Mouse (Mus musculus) fibroblast of lung, adult 2 months (primary cell): ENCODE data around the gene Aoah.

ENCODE experiments used
- DNase-seq: peaks from one replicate; pipeline ENCODE4 v3.0.0-alpha.2; 2011; ENCODE audit warnings: low read depth

Aoah gene

DNA sequence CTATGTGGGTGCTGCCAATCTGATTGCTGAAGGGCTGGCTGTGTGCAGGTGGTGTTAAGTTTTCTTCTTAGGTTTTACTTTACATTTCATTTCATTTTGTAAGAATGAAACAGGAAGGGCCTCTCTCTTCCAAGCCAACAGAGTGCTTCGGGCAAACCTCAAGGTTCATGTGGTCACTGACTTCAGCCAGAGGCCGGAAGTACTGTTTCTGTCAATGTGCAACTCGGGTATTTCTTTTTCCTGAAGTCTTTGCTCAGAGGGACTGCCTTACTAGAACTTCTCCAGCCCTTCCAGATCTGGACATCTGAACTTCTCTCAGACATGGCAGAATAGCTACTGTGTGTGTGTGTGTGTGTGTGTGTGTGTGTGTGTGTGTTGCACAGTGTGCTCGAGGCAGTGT, at the start of gene Aoah:
Gene Aoah (plus strand): TSS at position 213 of the 400 bp plus-strand sequence.
- no peak for DNase-seq

DNA sequence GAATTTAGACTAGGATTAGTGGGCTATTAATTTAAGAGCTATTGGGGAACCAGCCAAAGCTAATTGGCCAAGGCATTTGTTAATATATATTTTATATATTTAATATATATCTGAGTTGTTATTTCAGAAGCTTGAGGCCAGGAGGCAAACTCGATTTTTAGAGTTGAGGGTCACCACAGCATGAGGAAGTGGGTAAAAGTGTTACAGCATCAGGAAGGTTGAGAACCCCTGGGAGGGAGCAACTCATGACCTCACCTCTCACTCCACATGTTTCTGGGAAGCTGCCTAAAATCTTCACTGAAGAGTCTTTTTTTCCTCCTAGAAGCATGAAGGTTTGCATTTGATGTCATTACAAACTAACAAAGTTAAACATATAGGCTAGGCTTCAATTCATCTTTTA, 39.1 kb upstream of the Aoah start:
- no peak for DNase-seq

DNA sequence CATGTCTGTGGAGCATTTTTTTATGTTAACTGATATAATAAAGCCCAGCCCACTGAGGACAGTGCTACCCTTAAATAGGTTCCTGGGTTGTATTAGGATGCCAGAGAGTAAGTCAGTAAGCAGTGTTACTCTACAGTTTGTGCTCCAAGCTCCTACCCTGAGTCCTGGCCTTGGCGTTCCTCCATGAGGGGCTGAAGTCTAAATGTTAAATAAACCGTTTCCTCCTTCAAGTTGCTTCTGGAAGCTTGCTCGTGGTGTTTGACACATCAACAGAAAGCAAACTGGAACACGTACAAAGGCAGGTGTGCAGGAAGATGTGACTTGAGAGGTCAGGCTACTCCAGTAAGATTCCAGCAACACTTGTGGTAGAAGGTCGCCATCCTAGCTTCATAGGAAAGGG, 10.3 kb upstream of the Aoah start:
- DNase-seq = no peak

DNA sequence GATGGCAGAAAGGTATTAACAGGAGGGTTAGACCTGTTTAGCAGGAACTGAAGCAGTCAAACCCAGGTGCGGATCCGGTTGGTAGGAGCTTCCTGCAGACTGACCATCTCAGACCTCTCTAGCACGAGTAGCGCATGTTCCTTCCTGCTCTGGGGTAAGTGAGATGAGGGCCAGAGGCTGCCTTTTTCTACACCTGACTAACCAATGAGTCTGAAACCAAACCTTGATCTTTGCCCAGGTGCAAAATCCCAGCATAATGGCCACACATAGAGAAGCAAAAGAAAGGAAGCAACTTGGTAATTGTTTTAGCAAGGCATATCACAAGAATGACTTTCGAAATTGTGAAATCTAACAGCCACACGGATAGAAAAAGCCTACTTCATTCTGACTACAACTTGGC, 9.9 kb upstream of the Aoah start:
- DNase-seq = no peak

DNA sequence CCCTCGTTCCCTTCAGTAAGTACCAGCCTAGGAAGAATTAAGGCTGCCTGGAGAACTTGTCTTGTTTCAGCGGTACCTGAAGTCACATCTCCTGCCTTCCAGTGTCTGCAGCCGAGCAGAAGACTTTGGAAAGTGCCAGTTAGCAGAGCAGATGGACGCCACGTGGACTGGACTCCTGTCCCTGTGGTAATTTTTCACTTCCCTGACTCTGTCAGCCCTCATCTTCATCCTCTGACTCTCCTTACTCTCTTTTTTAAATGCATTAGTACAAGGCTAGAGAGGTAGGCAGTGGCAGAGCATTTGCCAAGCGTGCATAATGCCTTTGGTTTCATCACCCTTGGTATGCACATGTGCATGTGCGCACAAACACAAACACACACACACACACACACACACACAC, 8.0 kb upstream of the Aoah start:
- DNase-seq = no peak

DNA sequence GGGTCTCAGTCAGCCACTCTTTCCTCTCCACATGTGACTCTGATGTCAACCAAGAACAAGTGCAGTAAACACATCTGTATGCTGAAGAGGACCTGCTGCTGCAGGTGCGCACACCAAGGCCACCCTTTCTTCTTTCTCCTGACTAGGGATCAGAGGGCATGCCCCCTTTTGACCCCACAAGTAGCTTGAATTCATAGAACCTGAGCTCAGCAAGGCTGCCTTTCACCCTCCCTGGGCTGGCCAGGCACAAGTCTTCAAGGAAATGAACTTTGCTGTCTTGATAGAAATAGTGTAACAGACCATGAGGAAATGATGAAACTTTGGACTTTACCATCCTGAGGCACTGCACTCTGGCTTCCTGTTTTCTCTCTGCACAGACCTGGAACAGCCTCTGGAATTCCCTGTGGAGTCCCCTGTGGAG, 7.1 kb upstream of the Aoah start:
- DNase-seq = no peak

DNA sequence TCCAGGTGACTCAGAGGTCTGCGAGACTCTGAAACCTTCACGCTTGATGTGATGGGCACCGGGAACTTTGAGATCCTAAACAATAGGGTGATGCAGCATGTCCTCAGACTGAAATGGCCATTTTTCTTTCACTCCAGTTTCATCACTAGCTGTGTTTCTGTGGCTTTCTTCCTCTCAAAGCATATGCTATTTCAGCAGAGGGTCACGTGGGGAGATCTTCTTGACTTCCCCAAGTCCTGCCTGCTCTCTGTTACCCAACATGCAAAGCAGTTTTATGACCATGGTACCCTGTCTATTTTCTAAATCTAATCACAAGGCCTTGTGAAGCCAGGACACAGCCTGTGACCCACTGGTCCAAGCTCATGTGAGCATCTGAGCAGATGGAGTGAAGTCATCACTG, 6.0 kb upstream of the Aoah start:
- no peak for DNase-seq

DNA sequence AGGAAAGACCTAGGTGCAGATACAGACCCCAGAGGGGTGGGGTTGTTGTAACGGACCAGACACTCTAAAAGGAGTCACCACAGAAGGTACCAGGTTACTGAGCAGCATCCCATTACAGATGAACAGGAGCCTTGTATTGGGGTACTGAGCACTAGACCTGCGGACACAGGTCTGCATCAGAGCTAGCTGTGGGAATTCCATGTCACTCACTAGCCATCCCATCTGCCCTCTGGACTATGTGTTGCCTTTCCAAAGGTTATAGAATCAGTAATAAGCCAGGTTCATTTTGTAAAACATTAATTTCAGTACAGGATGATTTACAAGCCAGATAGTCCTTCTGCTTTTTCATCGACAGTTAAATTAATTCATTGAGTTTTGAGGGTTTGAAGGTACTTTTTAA, 2.7 kb downstream of the Aoah start:
- DNase-seq = no peak

DNA sequence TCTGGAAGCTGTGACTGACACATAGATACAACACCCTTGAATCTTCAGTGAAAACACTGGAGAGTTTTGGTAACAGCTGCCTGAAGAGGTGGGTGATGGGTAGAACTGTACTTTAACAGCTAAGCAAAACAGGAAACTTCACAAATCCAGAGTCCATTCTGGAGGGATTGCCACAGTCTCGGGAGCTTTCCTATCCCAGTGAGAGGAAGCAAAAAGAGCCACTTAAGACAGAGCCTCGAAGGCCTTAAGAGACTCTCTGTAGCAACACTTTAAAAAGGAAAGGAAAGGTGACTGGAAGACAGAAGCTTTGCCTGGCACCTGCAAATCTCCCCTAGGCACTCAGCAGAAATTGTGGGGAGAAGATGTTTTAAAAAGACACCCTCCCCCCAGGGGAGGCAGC, 4.6 kb downstream of the Aoah start:
- no peak for DNase-seq

DNA sequence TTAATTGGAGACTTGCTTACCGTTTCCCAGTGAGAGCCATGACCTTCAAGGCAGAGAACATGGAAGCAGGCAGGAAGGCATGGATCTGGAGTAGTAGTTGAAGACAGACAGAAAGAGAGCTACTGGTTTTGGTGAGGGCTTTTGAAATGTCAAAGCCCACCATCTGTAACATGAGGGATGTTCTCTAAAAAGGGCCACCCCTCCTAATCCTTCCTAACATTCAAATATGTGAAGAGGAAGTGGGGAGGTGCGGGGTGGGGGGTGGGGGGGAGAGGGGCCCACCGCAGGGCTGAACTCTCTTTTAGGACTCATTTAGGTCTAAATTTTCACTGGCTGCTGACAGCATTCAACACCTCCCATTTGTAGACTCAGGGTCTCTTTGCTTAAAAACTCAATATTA, 5.9 kb downstream of the Aoah start:
- DNase-seq = no peak

DNA sequence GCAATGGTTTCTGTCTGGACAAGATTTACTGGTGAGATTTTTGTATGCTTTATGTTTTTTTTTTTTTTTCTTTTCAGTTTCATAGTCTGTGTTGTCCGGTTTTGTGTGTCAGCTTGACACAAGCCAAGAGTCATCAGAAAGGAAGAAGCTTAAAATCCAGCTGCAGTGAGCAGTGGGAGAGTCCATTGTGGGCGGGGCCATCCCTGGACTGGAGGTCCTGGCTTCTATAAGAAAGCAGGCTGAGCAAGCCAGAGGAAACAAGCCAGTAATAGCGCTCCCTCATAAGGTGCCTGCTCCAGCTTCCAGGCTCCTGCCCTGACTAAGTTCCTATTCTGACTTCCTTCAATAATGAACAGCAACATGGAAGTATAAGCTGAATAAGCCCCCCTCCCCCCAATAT, 6.7 kb downstream of the Aoah start:
- no peak for DNase-seq

DNA sequence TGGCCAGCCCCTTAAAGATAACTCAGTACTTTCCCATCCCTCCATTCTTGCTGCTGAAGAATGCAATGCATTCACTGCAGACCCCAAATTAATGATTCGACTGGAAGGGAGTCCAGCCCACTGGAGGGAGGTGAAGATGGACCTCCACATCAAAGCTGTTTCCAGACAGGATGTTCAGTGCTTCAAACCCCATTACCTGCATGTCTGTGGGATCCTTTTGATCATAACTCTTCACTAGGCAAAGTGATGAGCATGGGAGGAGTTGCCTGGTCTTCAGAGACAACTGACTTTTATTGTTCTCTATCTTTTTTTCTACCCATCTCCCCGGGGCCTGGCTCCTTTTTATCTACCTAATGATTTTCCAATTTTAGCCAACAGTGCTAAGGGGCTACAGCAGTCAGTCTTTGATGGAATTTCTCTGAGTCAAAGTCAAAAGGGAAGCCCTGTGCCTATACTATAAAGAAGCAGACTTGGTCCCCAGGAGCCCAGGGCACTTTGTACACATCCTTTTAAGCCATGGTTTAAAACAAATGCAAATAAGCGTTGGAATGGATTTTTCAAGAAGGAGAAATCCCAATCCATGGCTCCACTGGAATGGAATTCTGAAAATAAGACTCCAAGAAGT, 18.0 kb downstream of the Aoah start:
- no peak for DNase-seq

DNA sequence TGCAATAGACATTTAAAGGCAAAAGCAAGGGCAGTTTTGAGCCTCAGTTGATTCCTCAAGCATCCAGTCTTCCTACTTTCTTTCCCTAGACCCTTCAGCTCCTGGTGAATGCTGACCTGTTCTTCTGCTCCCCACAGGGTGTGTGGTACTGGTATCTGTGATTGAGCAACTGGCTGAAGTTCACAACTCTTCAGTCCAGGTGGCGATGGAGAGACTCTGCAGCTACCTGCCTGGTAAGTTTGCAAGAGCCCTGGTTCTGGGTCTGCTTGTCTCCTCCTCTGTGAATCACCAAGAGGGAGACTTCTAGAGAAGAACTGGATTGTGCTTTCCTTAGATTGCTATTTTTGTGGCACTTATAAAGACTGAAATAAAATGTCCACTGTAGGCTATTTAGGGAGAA, 22.5 kb downstream of the Aoah start:
- no peak for DNase-seq

DNA sequence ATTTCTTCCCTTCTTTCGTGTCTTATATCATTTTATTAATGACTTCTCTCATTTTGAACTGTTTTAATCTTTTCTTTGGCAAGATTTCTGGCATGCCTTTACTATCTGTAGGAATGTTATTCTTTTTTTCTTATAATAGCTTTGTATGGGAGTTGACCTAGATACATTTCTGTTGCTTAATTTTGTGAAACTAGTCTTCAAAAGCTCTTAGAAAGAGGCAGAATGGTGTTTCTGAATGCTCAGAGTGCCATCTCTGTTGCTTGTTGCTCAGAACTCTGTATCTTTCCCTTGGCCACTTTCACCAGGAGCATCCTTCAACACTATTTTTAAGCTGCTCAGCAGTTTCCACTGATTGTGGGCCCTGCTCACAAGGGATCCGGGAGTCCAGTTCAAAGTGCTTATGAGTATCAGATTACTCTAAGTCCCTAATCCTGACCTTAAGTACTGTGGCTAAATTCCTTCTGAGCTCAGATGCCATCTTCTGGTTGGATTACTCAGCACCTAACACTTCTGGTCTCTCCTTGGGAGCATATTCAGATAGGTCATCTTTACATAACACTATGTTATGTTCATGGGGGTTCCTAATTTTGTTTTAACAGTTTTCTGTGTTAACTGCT, 26.9 kb downstream of the Aoah start:
- DNase-seq = no peak

DNA sequence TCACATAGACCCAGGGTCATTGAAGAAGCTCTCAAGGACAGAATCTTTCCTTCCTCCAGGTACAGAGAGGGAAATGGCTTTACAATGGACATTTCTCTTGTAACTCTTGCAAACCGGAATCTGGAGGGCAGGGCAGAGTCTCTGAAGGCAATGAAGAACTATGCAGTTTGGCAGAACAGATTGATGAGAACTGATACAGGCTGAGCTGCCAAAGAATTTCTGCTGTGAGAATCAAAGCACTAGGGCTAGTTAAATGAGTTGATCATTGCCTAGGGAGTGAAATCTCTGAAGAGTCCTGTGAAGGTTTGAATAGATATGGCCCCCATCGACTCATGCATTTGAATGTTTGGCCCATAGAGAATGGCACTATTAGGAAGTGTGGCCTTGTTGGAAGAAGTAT, 34.8 kb downstream of the Aoah start:
- DNase-seq = no peak

DNA sequence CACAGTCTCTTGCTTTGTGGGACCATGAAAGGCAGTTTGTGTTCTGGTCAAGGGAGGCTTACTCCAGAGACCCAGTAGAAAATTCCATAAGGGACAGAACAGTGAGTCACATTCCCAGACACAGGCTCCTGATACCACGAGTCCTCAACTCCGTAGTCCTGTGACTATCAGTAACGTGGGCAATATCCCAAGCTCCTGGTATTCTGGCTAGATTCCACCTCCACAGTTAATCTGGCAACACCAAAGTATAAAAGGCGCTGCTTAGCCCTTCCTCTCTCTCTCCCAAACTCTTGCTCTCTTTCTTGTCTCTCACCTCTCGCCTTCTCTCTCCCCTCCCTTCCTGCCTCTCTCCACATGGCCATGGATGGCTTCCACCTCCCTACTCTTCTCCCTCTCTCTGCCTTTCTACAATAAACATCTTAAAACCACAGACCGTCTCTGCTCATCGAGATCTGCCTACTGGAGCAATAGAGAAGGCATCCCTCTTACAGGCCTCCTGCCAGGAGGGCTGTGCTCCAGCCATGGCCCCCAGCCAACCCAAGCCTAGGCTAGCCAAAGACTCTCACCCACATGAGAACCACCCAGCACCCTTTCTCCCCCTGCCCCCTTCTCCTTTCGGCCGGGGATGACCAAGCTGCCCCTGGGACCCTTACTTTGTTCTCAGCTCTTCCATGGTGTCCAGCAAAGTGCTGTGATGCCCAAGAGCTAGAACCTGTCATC, 35.4 kb downstream of the Aoah start:
- no peak for DNase-seq

DNA sequence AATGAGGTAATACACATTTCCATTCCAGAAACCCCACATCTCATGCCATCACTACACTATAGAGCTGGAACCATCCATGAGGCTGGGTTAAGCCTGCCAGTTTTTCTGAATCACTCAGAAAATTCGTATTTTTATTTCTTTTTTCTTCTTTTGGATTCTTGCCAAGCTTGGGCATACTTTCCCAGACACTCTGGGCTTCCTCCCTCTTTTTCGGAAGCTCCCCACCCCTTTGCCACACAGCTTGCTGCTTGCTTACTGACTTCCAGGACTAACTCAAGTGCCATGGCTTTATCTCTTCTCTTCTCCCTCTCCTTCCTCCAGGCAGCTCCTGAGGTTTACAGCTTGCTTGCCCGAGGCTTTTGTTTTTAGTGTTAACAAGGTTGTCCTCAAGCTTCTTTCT, 62.0 kb downstream of the Aoah start:
- no peak for DNase-seq

DNA sequence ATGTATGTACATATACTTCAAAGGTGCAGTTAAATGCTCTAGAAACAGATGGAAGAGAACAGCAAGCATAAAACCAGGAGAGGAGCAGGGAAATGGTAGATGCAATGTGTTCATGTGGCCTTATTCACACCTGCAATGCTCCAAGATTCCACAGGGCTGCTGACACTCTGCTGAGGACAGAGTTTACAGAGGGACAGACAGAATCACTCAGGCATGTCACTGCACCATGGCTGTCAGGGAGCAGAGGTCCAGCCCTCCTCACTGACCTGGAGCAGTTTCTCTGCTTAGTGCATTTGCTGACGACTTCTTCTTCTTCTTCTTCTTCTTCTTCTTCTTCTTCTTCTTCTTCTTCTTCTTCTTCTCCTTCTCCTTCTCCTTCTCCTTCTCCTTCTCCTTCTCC, 105.5 kb downstream of the Aoah start:
- no peak for DNase-seq

DNA sequence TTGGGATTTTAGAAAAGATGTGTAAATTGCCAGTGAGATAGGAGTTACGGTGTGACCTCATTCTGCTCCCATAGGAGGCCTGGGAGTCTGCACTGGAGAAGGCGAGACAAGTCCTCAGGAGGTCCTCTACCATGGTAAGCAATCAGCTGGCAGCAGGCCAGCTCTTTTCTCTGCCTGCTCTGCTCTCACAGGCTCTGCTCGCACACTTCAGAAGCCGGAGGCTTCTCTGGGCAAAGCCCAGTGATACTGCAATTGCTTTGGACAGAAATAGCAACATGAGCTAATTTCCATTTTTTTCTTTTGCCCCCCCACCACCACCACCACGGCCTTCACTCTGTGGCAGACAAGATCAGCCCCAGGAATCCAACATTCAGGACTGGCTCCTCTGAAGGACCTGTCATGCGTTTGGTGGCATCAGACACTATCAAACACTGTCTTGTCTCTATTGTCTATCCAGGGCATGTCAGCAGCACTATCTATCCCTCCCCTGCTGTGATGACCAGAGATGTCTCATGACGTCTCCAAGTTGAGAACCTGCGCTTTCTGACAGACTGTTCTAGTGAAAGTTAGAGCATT, 106.6 kb downstream of the Aoah start:
- DNase-seq = no peak

DNA sequence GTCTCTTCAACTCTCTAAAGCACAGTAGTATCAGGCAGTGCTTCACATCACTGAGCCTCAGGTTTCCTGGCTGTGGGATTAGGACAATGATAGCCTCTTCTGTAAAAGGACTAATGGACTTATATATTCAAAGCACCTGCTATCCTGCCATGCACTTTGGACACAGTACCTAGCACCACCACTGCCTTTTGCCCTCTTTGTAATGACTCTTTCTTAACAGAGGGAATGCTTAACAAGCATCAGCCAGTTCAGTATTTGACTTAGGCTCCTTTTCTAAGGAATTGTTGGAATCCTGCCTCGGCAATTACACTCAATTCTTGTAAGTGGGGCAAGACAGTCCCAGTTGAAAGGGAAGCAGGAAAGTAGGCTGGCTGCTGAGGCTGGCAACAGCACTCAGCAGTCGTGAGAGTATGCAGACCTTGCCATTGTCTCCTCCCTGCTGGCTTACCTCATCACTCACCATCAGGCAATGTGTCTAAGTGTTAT, 107.1 kb downstream of the Aoah start:
- DNase-seq = no peak

DNA sequence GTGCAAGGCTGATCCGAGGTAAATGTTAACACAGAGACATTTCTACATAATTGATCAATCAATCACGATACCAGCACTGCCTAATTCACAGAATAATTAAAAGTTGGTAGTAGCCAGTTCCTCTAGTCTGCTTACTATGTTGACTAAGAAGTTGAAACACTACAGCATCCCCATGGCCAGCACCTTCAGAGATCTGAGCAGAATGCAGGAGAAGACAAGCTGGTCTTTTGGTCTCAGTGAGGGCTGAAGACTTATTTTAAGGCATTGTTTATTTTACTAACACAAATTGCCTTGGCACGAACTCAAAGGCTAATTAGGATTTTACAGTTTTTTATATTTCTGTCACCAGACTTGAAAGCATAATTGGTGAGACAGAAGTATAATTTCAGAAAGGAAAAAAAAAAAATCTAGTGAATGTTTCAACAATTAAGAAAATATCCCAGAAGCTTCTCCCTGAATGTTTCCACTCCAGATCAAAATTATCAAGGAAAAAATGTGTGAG, 107.8 kb downstream of the Aoah start:
- no peak for DNase-seq

DNA sequence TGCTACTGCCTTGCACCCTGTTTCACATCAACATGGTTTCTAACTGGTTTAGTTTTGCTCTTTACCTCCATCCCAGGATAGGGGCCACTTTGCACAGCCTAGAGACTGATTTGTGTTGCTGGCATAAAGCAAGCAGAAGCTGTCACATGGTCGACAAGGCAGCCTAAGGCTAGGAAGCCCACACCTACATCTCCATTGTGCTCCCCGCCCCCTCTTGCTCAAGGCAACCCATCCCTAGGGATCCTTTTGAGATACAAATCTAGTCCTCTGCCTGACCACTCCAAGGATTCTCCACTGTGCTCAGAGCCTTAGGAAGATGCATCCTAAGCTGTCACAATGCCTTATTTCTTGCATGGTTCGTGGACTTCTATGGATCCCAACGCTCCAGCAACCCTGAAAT, 110.2 kb downstream of the Aoah start:
- DNase-seq = no peak

DNA sequence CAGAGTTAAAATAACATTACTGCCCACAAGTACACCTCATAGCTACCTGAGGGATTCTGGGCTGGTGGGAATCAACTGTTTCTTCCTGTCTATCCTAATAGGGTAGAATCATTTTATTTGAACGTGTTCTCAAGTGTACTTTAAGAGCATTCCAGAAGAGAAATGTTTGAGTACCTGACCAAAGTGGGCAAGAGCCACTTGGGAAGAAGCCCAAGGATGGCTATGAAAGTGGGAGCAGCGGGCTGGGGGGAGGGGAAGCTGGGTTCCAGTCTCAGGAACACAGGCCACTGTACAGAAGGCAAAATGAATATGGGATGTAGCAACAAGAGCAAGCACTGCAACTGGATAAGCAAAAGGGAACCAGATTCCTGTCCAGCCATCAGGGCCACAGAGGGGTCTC, 111.3 kb downstream of the Aoah start:
- no peak for DNase-seq
